ENCODE assay signal across 9 mouse cellular contexts in genomic region chr2:117444671-117445070, GRCm38 (mm10).
A peak's percentile ranks its signal among the peaks of the same experiment; 100 is the strongest.
DNase-seq lines count a peak whose midpoint lies in the region; ATAC-seq and TF ChIP-seq lines count a peak whose summit lies in the region.
"Had no signal": no experiment of that assay in that cellular context is flagged by ENCODE, and none has a peak within 500 bp of the region (broad histone marks: within the 10 kb centered on the region; RNA-seq: fewer than 3 reads in every experiment).

No protein-coding gene starts in this region.

- no peaks in the 10 kb centered on the region for H3K9me3 ChIP-seq in intestine, embryonic 14.5 days (ENCODE audit: control insufficient read depth, low read length)
- H3K9me3 ChIP-seq in intestine, embryonic 15.5 days: no peaks in the 10 kb centered on the region
- H3K9me3 ChIP-seq in ES-E14 (ENCODE audit: control insufficient read depth, insufficient read depth, low read depth, low read length): no peaks in the 10 kb centered on the region
- H3K9me3 ChIP-seq in embryonic facial prominence, embryonic 11.5 days (replicated peaks; ENCODE audit: control insufficient read depth, low read length): no peaks in the 10 kb centered on the region
- H3K9me3 ChIP-seq: lung, embryonic 15.5 days had no signal

- intact Hi-C loops in gastrocnemius, postnatal 36 days (cut with DNase I): loop anchor here (5.0 kb wide), 1 partner anchor 182 kb away; no protein-coding TSS in a partner anchor

- DNase-seq in intestine, embryonic 14.5 days (ENCODE audit: low spot score): peak; percentile 61
- DNase-seq in B cell, adult 2 months: peak; percentile 66 to 70
- DNase-seq in ES-E14 (ENCODE audit: low read depth, low spot score): peak; percentile 40
- DNase-seq in embryonic facial prominence, embryonic 11.5 days (ENCODE audit: low spot score): peak; percentile 30
- peak; percentile 87 for DNase-seq in naive thymus-derived CD4-positive, alpha-beta T cell, adult 2 months (ENCODE audit: low read depth)
- DNase-seq in left cerebral cortex, adult 8-10 months (ENCODE audit: low spot score in 2 of 2): no peak
- no peak for DNase-seq in gastrocnemius, postnatal 36 days

- WGBS in intestine, embryonic 14.5 days: 33% methylated on average over 5 of the region's 5 CpGs
- 35% methylated on average over 5 of the region's 5 CpGs for WGBS in intestine, embryonic 15.5 days
- WGBS in embryonic facial prominence, embryonic 11.5 days: 32% methylated on average over 5 of the region's 5 CpGs

- H3K27ac ChIP-seq in intestine, embryonic 14.5 days (ENCODE audit: low read depth): no peak overlapping the region
- no peak overlapping the region for H3K27ac ChIP-seq in intestine, embryonic 15.5 days
- H3K27ac ChIP-seq in ES-E14 (ENCODE audit: insufficient read depth, low read depth, low read length, poor library complexity, severe bottlenecking): no peak overlapping the region
- H3K27ac ChIP-seq in embryonic facial prominence, embryonic 11.5 days (replicated peaks; ENCODE audit: low read depth, low read length): no peak overlapping the region
- H3K27ac ChIP-seq: lung, embryonic 15.5 days had no signal

- no peaks in the 10 kb centered on the region for H3K4me1 ChIP-seq in intestine, embryonic 14.5 days (replicated peaks; ENCODE audit: control insufficient read depth, insufficient read depth, low read length)
- no peaks in the 10 kb centered on the region for H3K4me1 ChIP-seq in intestine, embryonic 15.5 days (replicated peaks)
- no peaks in the 10 kb centered on the region for H3K4me1 ChIP-seq in ES-E14 (ENCODE audit: control insufficient read depth in 2 of 2, insufficient read depth in 2 of 2, low read length in 2 of 2, poor library complexity in 1 of 2)
- H3K4me1 ChIP-seq in embryonic facial prominence, embryonic 11.5 days (ENCODE audit: control insufficient read depth, insufficient read depth, low read length): no peaks in the 10 kb centered on the region
- H3K4me1 ChIP-seq: lung, embryonic 15.5 days had no signal

- H3K4me3 ChIP-seq in intestine, embryonic 14.5 days (ENCODE audit: low read depth, low read length): no peak overlapping the region
- no peak overlapping the region for H3K4me3 ChIP-seq in intestine, embryonic 15.5 days (replicated peaks)
- H3K4me3 ChIP-seq in ES-E14 (ENCODE audit: insufficient read depth in 1 of 2, low read depth in 1 of 2, low read length in 2 of 2, poor library complexity in 1 of 2, severe bottlenecking in 1 of 2): no peak overlapping the region
- H3K4me3 ChIP-seq in embryonic facial prominence, embryonic 11.5 days (ENCODE audit: low read depth, low read length): no peak overlapping the region
- H3K4me3 ChIP-seq: lung, embryonic 15.5 days had no signal

- no peaks in the 10 kb centered on the region for H3K27me3 ChIP-seq in intestine, embryonic 14.5 days (replicated peaks; ENCODE audit: control insufficient read depth, insufficient read depth, low read length)
- H3K27me3 ChIP-seq in intestine, embryonic 15.5 days (replicated peaks): no peaks in the 10 kb centered on the region
- no peaks in the 10 kb centered on the region for H3K27me3 ChIP-seq in embryonic facial prominence, embryonic 11.5 days (ENCODE audit: control insufficient read depth, insufficient read depth, low read length)
- H3K27me3 ChIP-seq: lung, embryonic 15.5 days had no signal

- in situ Hi-C loops in ES-E14 (cut with MboI; ENCODE audit: low sequenced_read_pairs in 2 of 2, unreplicated experiment in 2 of 2): loop anchor here (10.0 to 25.0 kb wide), 3 partner anchors 182 to 557 kb away; partner anchors contain the start of gene Tmco5 (in 1 of the 2)

- no peak for ATAC-seq in intestine, embryonic 14.5 days (replicated peaks; ENCODE audit: low FRiP score, low TSS enrichment, low read depth)
- no peak for ATAC-seq in intestine, embryonic 15.5 days
- ATAC-seq in embryonic facial prominence, embryonic 11.5 days (replicated peaks; ENCODE audit: insufficient number of reproducible peaks, low FRiP score, low TSS enrichment, low read depth): no peak

- H3K36me3 ChIP-seq in intestine, embryonic 14.5 days (ENCODE audit: control insufficient read depth, insufficient read depth, low read length): no peaks in the 10 kb centered on the region
- no peaks in the 10 kb centered on the region for H3K36me3 ChIP-seq in intestine, embryonic 15.5 days
- no peaks in the 10 kb centered on the region for H3K36me3 ChIP-seq in ES-E14 (ENCODE audit: control insufficient read depth, insufficient read depth, low read length, poor library complexity, severe bottlenecking)
- H3K36me3 ChIP-seq in embryonic facial prominence, embryonic 11.5 days (replicated peaks; ENCODE audit: control insufficient read depth, insufficient read depth, low read depth, low read length): no peaks in the 10 kb centered on the region
- H3K36me3 ChIP-seq: lung, embryonic 15.5 days had no signal

- H3K4me2 ChIP-seq in intestine, embryonic 14.5 days (ENCODE audit: low read length): no peak overlapping the region
- no peak overlapping the region for H3K4me2 ChIP-seq in intestine, embryonic 15.5 days (replicated peaks)
- no peak overlapping the region for H3K4me2 ChIP-seq in embryonic facial prominence, embryonic 11.5 days (ENCODE audit: low read depth, low read length)
- H3K4me2 ChIP-seq: lung, embryonic 15.5 days had no signal

- no peak overlapping the region for H3K9ac ChIP-seq in intestine, embryonic 14.5 days (ENCODE audit: low read length)
- H3K9ac ChIP-seq in intestine, embryonic 15.5 days: no peak overlapping the region
- H3K9ac ChIP-seq in ES-E14 (ENCODE audit: insufficient read depth, low read depth, low read length, poor library complexity, severe bottlenecking): no peak overlapping the region
- H3K9ac ChIP-seq in embryonic facial prominence, embryonic 11.5 days (replicated peaks; ENCODE audit: low read length): no peak overlapping the region
- H3K9ac ChIP-seq: lung, embryonic 15.5 days had no signal

TF ChIP-seq in ES-E14, 5 proteins besides CTCF, POLR2A, EP300 and RAD21:
- TF ChIP-seq HCFC1 (IDR thresholded peaks at IDR 0.05; ENCODE audit: borderline replicate concordance, insufficient read depth, low read length) (no peak), CHD2 (IDR thresholded peaks at IDR 0.05; ENCODE audit: low read depth, low read length) (no peak), ZNF384 (IDR thresholded peaks at IDR 0.05; ENCODE audit: low read depth, low read length) (no peak), MAFK (IDR thresholded peaks at IDR 0.05; ENCODE audit: insufficient read depth, low read depth, low read length) (no peak), ZC3H11A (IDR thresholded peaks at IDR 0.05; ENCODE audit: borderline replicate concordance, low read depth, low read length) (no peak)

Comparison
In these comparisons a context has a peak if more than half of its experiments do, and no peak if none do; other contexts are left out.
1. DNase-seq: peak in intestine, embryonic 14.5 days (single experiment), B cell, adult 2 months (2 of 2), ES-E14 (single experiment), embryonic facial prominence, embryonic 11.5 days (single experiment) and naive thymus-derived CD4-positive, alpha-beta T cell, adult 2 months (single experiment); none in left cerebral cortex, adult 8-10 months (0 of 2) and gastrocnemius, postnatal 36 days (0 of 2).